Mouse (Mus musculus) heart, adult 2 months (tissue): ENCODE measurements around the gene Top3b. TPM values are rescaled to one million over a fixed set of nuclear protein-coding genes. Genes with fewer than 3 reads are reported as not detected.
"Not testable (repeated sequence)": the region's sequence is repeated elsewhere in the genome, so short reads cannot be mapped to it uniquely, and the experiment has no call there.

Source experiments
- DNase-seq, 2 experiments: peaks; one replicate each; pipeline ENCODE4 v3.0.0; 2021
- H3K27ac ChIP-seq: fragments of 200-600 bp; 2 replicates; pipeline ENCODE4 v1.8.1; 2022
- H3K27me3 ChIP-seq: fragments of 200-500 bp; 2 replicates; pipeline ENCODE4 v1.6.1; 2012; ENCODE audit warnings: mild to moderate bottlenecking, low read length, inconsistent platforms, mixed read lengths; ENCODE audit not compliant: control insufficient read depth, insufficient read depth
- H3K36me3 ChIP-seq: fragments of 200-500 bp; 2 replicates; pipeline ENCODE4 v1.6.1; 2012; ENCODE audit warnings: low read length, inconsistent platforms; ENCODE audit not compliant: control insufficient read depth, insufficient read depth
- H3K4me1 ChIP-seq: fragments of 200-500 bp; 2 replicates; pipeline ENCODE4 v1.6.1; 2011; ENCODE audit warnings: low read length; ENCODE audit not compliant: control insufficient read depth, insufficient read depth
- H3K4me3 ChIP-seq: fragments of 200-600 bp; 2 replicates; pipeline ENCODE4 v1.8.1; 2022
- H3K79me2 ChIP-seq: fragments of 200-500 bp; replicated peaks from 2 replicates; pipeline ENCODE4 v1.6.1; 2012; ENCODE audit warnings: mild to moderate bottlenecking, inconsistent platforms, low read length, moderate library complexity, mixed read lengths; ENCODE audit not compliant: control insufficient read depth, insufficient read depth
- H3K9ac ChIP-seq: fragments of 200-500 bp; 2 replicates; pipeline ENCODE4 v1.6.1; 2012; ENCODE audit warnings: low read depth, mild to moderate bottlenecking, control low read depth, inconsistent platforms, low read length, mixed read lengths
- CTCF ChIP-seq: fragments of 200-600 bp; IDR thresholded peaks from 2 replicates; pipeline ENCODE4 v1.8.1; 2022; ENCODE audit warnings: antibody characterized with exemption, mild to moderate bottlenecking, moderate library complexity
- EP300 ChIP-seq: fragments of 200-500 bp; IDR thresholded peaks from 2 replicates; pipeline ENCODE4 v1.6.1; 2011; ENCODE audit warnings: low read depth, low read length, control low read depth; ENCODE audit not compliant: insufficient read depth
- POLR2A ChIP-seq: fragments of 200-500 bp; IDR thresholded peaks from 2 replicates; pipeline ENCODE4 v1.6.1; 2011; ENCODE audit warnings: mild to moderate bottlenecking, low read depth, low read length, control low read depth; ENCODE audit not compliant: insufficient read depth
- WGBS: fragments of 180-500 bp; shearing (Covaris S2); methylation state at CpG from one replicate; pipeline ENCODE4 v1.1.7; 2018; 5-methylcytosine and 5-hydroxymethylcytosine counted together
- intact Hi-C: fragments of 180-260 bp; cut with DNase I; formaldehyde crosslinking; loops from one replicate; pipeline ENCODE4 v1.15.1; 2025
- polyA plus RNA-seq: library from polyadenylated mRNA; depleted of rRNA; stranded (reverse); fragments of >200 nt; gene quantifications from 2 replicates; pipeline ENCODE4 v1.2.3, GENCODE M21; 2012
- total RNA-seq, 2 experiments: library from RNA; stranded (reverse); gene quantifications; 2 replicates each; pipeline ENCODE4 v1.2.3; 2021

Gene Top3b
- total and polyA plus RNA-seq, 3 experiments: 23.7 to 38.1 (median 24.3) TPM

DNA sequence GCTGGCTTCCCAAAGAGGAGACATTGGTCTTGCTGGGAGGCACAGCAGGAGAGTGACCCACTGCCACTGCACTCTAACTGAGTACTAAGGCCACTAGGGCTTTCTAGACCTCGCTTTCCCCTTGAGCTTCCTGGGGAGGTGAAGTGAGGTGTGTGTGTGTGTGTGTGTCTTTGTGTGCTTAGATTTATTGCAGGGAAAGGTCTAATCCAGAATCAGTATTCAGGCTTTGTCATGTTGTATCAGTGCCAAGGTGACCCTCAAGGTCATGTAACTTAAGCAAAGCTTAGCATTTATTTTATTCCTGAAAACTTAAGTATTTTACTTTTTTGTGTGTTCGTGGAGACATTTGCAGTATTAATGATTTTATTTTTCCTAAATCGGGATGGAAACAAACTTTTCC lies 53.9 kb downstream of the Top3b start:
- Histone ChIP-seq H3K27me3 (no peaks in the 10 kb centered on the region), H3K4me3 (no peak overlapping the region), H3K27ac (no peak overlapping the region), H3K9ac (no peak overlapping the region), H3K79me2 (no peaks in the 10 kb centered on the region), H3K4me1 (no peaks in the 10 kb centered on the region), H3K36me3 (no peaks in the 10 kb centered on the region)
- no peak for DNase-seq
- intact Hi-C loops: no loop called here
- TF ChIP-seq EP300 (no peak), POLR2A (no peak), CTCF (no peak)
- 91% methylated on average over 3 of the region's 3 CpGs for WGBS

DNA sequence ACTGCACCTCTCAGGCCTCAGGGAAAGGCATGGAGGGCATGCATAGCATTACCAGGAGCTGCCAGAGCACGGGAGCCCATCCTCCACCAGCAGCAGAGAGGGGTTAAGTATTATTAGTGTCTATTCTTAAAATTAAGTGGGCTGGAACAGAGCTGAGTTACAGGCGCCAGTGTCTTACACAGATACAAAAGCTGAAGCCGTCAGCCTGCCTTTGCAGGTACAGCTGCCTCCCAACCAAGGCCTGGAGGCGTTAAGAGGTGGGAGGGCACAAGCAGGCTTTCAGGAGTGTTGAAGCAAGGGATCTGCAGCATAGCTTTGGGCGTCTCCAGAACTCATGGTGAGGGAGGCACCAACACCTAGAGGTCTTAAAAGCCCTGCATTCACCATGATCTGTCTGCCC lies 56.0 kb downstream of the Top3b start:
- DNase-seq: no peak
- intact Hi-C loops: loop anchor here (5.0 kb wide), 1 partner anchor 51 kb away; no protein-coding TSS in a partner anchor
- H3K4me3 ChIP-seq: no peak overlapping the region
- no peak overlapping the region for H3K9ac ChIP-seq
- 81% methylated on average over 5 of the region's 5 CpGs for WGBS
- no peaks in the 10 kb centered on the region for H3K79me2 ChIP-seq
- no peaks in the 10 kb centered on the region for H3K36me3 ChIP-seq
- no peak overlapping the region for H3K27ac ChIP-seq
- no peak for TF ChIP-seq POLR2A
- TF ChIP-seq EP300: no peak
- TF ChIP-seq CTCF: no peak
- no peaks in the 10 kb centered on the region for H3K27me3 ChIP-seq
- no peaks in the 10 kb centered on the region for H3K4me1 ChIP-seq

DNA sequence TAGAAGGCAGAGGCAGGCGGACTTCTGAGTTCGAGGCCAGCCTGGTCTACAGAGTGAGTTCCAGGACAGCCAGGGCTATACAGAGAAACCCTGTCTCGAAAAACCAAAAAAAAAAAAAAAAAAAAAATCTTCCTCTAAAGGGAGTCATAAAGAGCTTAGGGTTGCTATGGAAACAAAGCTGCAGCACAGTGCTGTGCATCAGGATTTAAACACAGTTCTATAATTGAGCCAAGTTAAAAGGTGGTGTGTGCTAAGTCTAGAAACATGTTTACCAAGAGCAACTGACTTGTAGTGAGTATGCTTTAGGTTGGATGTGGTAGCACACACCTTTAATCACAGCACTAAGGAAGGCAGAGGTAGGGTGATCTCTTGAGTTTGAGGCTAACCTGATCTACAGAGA lies 58.4 kb downstream of the Top3b start:
- WGBS: 76% methylated on average over 3 of the region's 3 CpGs
- intact Hi-C loops: loop anchor here (5.0 kb wide), 1 partner anchor 48 kb away; no protein-coding TSS in a partner anchor
- H3K4me3 ChIP-seq, H3K9ac ChIP-seq, H3K27ac ChIP-seq, H3K36me3 ChIP-seq, H3K4me1 ChIP-seq, H3K27me3 ChIP-seq, H3K79me2 ChIP-seq, DNase-seq: not testable (repeated sequence)

- Histone ChIP-seq H3K27me3 (no peaks in the 10 kb centered on the region), H3K9ac (no peak overlapping the region), H3K79me2 (no peaks in the 10 kb centered on the region), H3K36me3 (no peaks in the 10 kb centered on the region), H3K27ac (no peak overlapping the region), H3K4me3 (no peak overlapping the region), H3K4me1 (no peaks in the 10 kb centered on the region)
- TF ChIP-seq CTCF: no peak
- no peak for TF ChIP-seq POLR2A
- TF ChIP-seq EP300: no peak
- WGBS: 87% methylated on average over 3 of the region's 3 CpGs
- intact Hi-C loops: no loop called here
- no peak for DNase-seq
Observed at GRCm38 (mm10) chr16:16930326-16930725, 59.8 kb downstream of the Top3b start.

GRCm38 (mm10) chr16:16930810-16931296 lies 60.3 kb downstream of the Top3b start:
- Histone ChIP-seq H3K9ac (no peak overlapping the region), H3K27ac (no peak overlapping the region), H3K36me3 (no peaks in the 10 kb centered on the region), H3K79me2 (no peaks in the 10 kb centered on the region), H3K4me3 (no peak overlapping the region), H3K4me1 (no peaks in the 10 kb centered on the region), H3K27me3 (no peaks in the 10 kb centered on the region)
- TF ChIP-seq CTCF (no peak), POLR2A (no peak), EP300 (no peak)
- DNase-seq: no peak
- 59% methylated on average over 5 of the region's 5 CpGs for WGBS
- intact Hi-C loops: no loop called here

DNA sequence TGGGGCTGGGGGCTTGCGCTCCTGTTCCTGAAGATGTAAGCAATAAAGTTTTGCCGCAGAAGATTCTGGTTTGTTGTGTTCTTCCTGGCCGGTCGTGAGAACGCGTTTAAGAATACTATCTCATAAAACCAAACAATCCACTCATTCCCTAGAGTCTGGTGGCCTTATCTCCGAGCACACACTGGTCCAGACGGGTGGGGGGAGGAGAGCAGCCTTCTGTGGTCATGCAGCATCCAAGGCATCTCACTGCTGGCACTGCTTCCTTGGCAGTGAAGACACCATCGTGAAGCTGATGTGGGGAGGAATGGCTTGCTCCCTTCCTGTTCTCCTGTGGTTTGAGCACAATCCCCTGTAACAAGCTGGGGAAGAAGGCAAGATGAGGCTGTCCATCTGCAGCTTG lies 69.0 kb downstream of the Top3b start:
- Histone ChIP-seq H3K36me3 (no peaks in the 10 kb centered on the region), H3K27ac (no peak overlapping the region), H3K27me3 (no peaks in the 10 kb centered on the region), H3K4me1 (no peaks in the 10 kb centered on the region), H3K4me3 (no peak overlapping the region), H3K9ac (no peak overlapping the region), H3K79me2 (no peaks in the 10 kb centered on the region)
- no peak for DNase-seq
- 77% methylated on average over 9 of the region's 9 CpGs for WGBS
- intact Hi-C loops: no loop called here
- no peak for TF ChIP-seq POLR2A
- no peak for TF ChIP-seq EP300
- TF ChIP-seq CTCF: no peak
